Mouse (Mus musculus) frontal cortex, postnatal 14 days (tissue): ENCODE measurements around the gene Rph3al.

Experiments
- DNase-seq, 2 experiments: peaks; one replicate each; pipeline ENCODE4 v3.0.0; 2022; ENCODE audit warnings: low spot score in 2 of 2

Gene Rph3al

DNA sequence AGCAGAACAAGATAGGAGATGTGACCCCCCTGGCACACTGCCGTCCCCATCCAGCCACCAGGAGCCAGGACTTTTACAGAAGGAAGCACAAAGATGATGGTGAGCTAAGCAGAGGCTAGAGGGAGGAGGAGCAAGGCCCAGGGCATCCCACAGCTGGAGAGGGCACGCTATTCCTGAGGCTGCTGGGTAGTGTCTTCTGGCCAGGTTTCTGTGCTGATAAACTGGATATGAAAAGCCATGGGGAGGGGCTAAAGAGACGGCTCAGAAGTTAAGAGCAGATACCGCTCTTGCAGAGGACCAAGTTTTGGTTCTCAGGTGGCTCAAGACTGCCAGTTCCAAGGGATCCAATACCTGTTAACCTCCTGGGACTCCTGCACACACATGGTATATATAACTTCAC, 76.6 kb downstream of the Rph3al start:
- DNase-seq: no peak

DNA sequence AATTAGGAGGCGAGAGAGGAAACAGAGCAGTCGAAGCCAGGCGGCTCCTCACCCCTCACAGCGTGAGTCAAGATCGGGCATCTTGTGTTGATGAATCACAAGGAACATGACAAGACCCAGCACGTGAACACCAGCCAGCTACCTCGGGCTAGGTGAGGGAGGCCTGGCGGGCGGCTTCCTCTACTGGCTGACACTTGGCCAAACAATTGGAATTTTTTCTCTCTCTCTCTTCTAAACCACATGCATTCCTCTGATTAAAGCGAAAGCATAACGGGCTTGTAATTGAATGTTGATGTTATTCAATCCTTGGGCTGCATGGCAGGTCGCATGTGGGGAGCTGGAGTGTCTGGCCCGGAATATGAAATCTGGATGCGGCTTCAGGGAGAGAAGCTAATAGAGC, 77.0 kb downstream of the Rph3al start:
- DNase-seq: no peak

DNA sequence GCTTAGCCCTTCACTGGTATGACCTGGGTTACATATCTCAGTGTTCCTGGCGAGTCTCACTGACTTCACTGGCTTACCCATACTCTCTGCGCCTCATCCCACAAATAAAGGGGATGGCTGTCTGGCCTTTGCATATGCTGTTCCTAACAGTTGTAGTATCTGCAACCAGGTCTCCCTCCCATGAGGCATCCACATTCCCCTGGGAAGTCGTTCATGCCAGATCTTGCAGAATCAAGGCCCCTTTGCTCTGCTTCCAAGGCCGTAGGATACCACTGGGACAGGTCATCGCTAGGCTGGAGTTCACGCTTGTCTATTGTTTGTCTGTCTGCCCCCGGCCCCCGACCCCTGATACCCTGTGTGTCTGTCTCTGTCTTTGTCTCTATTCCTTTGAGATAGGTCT, 78.8 kb downstream of the Rph3al start:
- no peak for DNase-seq

DNA sequence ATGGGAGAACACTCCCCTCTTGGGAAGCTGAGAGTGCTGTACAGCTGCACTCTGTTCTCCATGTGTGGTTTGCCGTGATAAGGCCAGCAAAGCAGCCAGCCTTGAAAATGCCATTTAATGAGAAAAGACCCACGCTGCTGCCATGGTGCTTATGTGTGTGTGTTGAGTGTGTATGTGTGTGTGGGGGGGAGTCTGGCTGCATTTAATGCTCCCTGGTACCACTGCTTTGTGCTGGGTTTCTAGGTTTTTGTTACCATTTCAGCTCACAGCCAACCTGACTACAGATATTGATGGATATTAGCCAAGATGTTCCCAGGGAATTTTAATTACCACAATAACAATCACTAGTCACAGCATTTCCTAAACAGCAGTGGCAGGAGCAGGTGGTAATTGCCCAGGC, 79.3 kb downstream of the Rph3al start:
- DNase-seq: no peak

DNA sequence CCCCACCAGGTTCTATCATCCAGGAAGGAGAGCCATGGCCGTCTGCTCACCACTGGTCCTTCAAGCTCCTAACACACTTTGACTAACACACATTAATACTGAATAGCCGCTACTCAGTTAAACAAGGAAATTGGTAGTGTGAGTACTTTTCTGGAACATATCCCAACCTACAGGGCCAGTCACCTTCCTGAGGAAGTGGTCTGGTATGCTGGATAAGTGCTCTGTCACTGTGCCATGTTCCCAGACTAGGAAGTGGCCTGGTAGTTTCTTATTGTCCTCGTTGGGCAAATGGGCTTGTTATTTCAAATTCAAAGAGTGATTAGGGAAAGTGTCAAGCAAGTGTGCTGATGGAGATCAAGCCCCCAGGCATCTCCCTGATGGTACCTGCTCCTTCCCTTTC, 80.4 kb downstream of the Rph3al start:
- DNase-seq: no peak

DNA sequence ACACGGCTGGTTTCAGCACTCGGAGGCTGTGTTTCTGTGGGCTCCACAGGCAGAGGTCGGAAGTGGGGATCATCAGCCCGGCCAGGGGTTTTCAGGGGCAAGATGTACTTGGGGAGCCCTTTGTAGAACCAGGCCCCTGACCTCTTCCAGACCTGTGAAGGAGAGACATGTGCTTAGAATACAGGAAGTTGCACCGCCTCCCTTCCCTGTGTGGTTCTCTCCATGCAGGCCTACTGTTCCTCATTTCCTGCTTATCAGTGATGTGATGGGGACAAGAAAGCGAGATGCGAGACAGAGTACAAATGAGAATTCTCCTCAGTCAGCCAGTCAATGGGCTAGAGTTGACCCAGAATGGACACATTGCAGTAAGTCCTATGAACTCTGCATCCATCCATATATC, 83.9 kb downstream of the Rph3al start:
- DNase-seq: no peak

DNA sequence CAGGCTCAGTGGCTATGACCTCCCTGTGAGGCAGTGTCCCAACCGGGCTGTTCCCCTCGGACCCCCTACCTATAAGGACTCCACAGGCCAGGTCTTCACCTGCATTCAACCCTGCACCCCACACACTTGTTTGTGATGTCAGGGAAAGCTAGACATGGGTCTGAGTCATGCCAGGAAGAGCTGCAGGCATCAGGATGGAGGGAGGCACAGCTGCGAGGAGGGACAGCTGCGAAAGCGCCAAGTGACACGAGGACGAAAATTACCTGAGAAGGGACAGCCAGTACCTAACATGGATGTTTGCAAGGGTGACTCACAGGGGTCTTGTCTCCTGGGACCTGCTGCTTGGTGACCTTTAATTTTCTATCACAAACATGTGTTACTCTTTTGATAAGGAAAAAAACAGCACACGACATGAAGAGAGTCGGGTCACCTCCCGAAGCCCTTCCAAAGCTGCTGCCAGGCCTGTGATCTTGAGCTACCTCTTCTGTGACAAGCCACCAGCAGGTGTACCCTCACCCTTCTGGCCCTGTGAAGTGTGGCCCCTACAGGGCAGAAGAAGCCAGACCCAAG, 85.1 kb downstream of the Rph3al start:
- no peak for DNase-seq

DNA sequence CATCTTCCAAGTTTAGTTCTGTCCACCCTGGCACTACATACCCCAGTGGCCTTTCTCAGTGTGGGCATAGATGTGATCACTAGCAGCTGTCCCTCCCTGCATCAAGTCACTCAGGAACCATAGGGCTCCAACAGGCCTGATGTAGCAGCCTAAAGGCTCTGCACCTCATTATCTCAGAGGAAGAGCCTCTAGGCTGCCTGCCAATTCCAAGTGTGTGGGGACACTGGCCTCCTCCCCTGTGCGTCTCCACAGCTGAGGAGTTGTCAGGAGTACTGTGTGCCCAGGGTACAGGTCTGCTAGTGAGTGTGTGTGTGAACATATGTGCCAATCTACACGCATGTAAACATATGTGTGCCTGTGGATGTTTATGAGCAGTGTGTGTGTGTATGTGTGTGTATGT, 85.7 kb downstream of the Rph3al start:
- no peak for DNase-seq

DNA sequence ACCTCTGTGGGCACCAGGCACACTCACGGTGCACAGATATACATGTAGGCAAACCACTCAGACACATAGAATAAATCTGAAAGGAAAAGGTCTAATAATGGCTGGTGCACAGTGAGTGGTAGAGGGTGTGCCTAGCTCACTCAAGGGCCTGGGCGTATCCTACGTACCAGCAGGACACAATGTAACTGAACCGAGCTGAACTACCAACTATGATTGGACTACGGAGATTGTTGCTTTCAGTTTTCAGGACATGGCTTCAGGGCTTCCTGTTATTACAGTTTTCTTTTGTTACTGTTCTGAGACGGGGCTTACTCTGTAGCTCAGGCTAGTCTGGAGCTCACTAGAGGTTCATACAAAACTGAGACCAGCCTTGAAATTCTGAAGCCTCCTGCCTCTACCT, 88.7 kb downstream of the Rph3al start:
- no peak for DNase-seq

DNA sequence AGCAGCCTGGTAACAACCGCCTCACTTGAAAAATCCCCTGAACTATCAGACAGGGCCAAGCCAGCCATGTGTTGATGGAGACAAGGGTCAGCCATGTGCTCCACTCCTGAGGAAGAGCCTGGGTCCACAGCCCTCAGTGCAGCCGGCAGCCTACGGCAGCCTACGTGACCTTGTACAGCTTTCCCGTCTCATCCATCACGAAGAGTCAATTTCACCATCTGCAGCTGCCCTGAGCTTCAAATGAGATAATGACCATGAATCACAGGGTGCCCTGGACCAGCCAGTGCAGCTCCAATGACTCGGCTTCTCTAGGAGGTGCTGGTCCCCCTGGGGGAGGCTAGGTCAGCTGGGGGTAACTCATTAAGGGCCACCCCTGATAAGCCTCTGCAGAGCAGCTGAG, 91.6 kb downstream of the Rph3al start:
- no peak for DNase-seq

DNA sequence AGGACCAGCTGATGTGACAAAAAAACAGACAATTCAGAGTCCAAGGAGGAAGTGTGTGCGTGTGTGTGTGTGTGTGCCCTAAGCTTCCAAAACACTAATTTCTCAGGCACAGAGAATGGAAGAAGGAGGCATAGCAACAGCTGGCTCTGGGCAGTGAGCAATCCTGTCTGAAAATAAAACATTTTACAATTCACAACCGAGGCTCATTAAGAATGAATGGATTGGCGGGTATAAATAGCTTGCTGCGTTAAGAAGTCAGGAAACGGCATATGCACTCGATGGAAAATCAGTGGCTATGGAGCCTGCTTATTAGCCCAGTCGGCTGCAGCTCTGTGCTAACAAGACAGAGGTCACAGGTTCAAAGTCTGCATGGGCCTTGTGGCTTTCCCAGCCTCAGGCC, 92.6 kb downstream of the Rph3al start:
- no peak for DNase-seq

DNA sequence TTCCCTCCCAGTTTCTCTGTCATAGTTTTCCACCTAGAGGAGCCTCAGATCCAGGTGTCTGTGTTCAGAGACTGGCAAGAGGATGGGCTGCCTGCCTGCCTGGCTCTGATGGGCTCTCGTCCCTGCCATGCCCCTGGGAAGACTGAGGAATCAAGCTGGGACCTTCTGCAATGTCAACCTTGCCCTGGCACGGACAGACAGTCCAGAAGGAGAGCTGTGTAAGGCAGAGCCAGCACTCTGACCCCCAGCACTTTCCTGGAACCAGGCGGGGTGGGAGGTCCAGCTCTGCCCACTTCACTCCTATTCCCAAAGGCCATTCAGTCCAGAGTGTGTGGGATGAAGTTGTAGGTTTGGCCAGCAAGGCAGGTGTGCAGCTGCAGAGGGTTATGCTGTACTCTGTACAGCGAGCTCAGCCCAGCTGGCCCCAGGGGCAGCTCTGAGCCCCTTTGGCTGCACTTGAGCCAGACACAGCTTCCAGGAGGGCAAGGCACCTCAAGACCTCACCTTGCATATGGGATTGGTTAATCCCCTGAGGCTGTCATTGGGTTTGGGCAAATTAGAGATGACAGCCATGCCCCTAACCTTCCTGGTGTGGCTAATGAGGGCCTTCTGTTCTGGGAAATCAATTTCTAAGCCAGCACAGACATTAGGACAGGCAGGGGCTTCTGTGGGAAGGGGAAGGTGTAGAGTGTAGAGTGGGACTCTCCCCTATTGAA, 95.2 kb downstream of the Rph3al start:
- DNase-seq: no peak

DNA sequence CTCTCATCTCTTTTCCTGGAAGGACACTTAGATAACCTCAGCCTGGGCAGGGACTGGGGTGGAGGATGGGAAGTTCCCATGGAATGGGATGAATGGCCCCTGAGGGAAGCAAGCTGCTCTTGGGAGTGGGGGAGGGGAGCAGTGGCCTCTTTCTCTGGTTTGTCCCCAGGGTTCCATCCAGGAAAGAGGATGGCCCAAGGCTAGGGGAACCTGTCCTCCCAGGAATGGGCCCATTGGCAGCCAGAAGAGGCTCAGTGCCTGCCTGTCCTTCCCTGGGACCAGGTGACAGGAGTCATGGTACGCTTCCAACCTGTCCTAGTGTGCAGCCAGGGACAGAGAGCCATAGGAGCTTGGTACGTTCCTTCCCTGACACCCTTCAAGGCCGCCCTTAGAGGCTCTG, 96.7 kb downstream of the Rph3al start:
- no peak for DNase-seq

DNA sequence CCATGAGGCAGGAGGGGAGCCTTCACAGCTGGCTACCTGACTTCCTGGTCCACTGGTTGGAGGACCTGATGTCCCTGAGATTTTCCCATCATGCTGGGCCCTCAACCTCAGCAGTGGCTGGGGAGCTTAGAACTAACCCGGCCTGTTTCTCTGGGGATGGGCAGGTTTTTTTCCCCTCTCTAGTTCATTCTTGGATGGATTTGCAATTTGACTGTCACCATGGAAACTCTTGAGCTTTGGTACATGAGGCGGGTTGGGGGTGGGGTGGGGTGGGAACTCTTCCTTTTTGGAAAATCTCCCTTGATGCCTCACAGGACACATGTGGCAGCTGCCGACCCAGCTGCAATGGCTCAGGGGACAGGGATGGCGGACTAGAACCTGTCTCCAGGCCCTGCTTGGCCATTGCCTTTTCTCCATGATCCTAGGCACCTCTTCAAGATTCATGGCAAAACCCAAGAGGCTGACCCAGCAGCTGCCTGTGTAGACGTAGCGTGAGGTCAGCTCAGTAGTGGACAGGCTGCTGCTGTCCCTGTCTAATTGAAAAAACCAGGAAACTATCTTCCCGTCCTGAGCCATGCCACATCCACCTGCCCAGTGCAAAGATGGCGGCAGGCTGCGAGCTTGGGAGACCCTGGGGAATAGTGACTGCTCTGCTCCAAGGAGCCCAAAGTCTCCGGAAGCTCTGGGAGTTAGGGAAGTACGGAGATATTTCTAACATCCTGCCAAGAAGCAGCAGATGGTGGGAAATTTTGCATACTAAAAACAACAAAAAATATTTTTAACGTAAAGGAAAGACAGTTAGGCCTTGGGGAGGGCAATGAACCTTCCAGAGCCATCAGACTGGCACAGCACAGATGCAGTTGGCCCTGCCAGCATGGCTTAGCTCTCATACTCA, 98.4 kb downstream of the Rph3al start:
- no peak for DNase-seq

DNA sequence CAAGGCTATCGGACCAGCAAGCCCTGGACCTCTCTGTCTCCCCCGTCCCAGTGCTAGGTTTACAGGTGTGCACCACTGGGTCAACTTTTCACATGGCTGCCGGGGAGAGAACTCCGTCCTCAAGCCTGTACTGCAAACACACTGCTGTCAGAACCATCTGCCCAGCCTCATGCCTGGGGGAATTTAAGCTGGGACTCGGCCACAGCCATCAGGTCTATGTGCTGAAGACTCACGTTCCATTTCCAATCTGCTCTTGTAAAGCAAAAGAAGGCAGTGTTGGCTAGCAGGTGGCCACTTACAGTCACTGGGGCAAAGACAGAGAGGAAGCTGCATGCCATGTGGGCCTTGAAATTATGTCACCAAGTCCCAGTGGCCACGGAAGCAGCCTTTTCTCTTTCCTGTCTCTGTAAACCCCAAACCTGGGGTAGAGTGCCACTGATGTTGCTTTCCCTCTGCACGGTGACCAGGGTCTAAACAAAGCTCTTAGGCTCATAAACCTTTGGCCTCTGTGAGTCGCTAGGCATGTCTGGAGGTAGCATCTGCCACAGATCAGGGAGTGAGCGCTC, 99.3 kb downstream of the Rph3al start:
- DNase-seq: no peak

DNA sequence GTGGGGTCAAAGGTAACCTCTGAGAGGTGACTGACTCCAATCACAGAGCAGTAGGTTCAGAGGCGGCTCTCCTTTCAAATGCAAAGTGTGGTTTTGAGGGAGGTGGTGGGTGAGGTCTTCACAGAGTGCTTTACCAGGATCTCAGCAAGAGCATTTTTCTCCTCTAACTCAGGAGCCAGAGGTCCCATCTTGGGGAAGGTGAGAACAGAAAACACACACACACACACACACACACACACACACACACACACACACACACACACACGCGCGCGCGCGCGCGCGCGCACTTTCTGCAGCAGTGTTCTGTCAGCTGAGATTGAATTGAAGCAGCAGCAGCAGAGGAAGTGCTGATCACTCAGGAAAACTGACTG, 102.0 kb downstream of the Rph3al start:
- no peak for DNase-seq

DNA sequence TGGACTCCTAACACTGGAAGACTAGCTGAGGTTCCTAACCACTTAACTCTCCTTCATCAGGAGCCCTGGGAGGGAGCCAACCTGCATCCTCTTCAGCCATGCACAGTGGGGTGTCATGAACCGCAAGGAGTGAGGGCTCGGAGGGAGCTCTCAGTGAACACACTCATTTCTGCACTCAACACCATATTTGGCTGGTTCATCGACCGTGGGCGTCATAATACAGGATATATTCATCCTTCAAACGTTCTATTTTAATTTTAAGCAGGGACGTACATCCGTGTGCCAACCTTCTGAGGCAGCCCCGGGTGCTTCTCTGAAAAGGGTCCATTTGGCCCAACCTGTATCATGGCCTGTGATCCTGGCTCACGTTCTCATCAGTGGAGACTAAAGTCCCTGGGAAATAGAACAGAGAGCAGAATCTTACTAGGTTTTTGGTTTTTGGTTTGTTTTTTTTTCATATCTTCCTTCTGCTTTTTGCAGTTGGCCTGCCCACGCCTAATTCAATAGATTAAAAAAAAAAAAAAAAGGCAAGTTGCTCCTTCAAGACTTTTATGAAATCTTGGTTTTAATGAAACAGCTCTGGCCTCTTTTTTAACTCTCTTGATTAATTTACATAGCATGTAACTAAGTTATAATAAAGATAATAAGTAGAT, 102.5 kb downstream of the Rph3al start:
- DNase-seq: peak in 1 of 2 experiments; percentile 41

DNA sequence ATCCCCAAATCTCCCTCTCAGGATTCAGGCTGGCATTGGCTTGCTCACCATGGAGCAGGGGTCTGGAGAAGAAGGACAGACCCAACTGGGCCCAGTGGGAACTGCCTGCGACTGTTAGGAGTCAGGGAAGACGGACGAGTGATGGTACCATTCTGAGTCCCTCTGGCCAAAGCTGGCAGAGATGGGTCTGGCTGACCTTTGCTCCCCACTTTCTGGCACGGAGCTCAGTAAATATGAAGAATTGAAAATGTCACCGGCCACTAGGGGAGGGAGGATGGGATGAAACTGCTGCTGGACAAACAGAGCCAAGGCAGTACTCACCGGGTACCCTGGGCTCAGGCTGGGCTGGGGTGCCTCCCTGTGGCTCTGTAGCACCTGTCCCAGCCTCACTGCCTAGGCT, 105.1 kb downstream of the Rph3al start:
- no peak for DNase-seq

DNA sequence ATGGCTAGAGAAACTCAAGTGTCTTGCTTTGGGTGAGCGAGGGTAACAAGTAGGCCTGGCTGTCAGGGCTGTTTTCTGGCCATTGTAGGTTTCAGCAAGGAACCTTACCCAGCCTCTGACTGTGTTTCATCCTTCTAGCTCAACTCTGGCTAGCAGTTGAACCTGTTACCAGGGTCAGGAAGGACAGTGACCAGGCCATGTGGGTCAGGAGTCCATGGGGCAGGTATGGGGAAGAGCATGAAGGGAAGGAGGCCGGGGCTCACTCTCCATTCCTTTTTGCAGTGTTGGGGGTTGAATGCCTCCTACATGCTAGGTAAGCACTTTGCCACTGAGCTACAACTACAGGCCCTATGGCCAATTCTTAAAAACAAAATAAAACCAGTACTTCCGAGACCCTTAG, 107.8 kb downstream of the Rph3al start:
- DNase-seq: no peak

DNA sequence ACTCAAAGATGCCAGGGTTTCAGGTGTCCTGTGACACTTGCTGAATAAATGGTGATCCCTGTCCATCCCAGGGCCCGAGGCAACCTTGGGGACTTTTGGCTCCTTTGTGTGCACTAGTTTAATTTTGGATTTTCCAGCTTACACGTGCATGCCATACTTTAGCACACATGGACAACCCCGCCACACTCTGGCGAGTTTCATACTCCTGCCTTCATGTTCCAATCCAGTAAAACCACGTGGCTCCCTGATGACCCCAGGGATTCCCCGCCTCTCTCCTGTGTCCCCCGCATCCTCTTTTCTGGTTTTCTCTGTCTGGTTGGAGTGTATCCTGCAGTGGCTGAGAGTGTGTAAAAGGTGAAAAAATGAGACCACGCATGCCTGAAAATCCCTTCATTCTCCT, 110.8 kb downstream of the Rph3al start:
- no peak for DNase-seq

DNA sequence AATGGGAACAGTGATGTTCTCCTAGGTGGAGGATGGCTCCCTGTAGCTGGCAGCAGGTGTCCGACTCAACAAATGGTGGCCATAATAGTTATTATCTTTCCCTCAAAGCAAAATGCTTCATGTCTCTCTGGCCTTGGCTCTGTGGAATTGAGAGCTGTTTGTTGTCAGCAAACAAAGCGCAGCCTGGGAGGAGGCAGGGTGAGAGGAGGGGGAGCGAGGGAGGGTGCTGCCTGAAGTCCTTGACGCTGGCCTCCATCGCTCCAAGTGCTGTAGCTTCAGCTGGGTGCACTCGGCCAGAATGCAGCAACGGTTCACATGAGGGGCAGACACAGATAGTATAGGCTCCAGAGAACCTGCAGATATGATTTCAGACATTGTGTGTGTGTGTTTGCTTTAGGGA, 114.7 kb downstream of the Rph3al start:
- no peak for DNase-seq

DNA sequence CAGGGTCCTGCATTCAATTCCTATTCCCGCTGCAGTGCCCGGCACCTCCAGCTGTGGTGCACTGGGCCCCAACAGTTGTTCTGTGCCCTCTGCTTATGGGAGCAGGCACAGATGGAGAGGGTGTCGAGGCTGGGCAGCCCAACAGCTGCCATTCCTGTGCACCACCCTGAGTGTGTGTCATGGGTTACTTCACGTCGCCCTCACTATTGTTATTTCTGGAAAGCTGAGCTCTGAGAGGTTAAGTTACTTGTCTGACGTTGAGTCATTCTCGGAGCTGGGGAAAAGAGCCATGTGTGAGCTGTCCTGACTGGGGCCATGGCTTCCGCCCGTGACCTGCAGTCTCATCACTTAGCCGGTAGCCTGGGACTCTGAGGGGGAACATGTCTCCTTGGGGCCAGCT, 125.1 kb downstream of the Rph3al start:
- no peak for DNase-seq
